Mouse (Mus musculus) limb, embryonic 14.5 days (tissue): ENCODE measurements around the gene Pbld2. TPM values are rescaled to one million over a fixed set of nuclear protein-coding genes. Genes with fewer than 3 reads are reported as not detected.

ENCODE experiments used
- ATAC-seq: fragments of 200-750 bp; cut with Nextera tagmentation; 2 replicates; pipeline ENCODE4 v1.8.0; 2017; ENCODE audit warnings: low read depth, moderate number of reproducible peaks, moderate TSS enrichment; ENCODE audit not compliant: low FRiP score
- DNase-seq: peaks from one replicate; pipeline ENCODE4 v3.0.0-alpha.2; 2015; ENCODE audit warnings: low spot score
- H3K27ac ChIP-seq: fragments of 300-500 bp; sonication (generic); replicated peaks from 2 replicates; pipeline ENCODE4 v1.5.1; 2014; ENCODE audit warnings: low read depth, mild to moderate bottlenecking, low read length, moderate library complexity, mixed read lengths
- H3K27me3 ChIP-seq: fragments of 300-500 bp; sonication (generic); 2 replicates; pipeline ENCODE4 v1.6.1; 2014; ENCODE audit warnings: low read length, mixed read lengths; ENCODE audit not compliant: control insufficient read depth, insufficient read depth
- H3K36me3 ChIP-seq: fragments of 300-500 bp; sonication (generic); 2 replicates; pipeline ENCODE4 v1.6.1; 2014; ENCODE audit warnings: mild to moderate bottlenecking, low read length, moderate library complexity, mixed read lengths; ENCODE audit not compliant: control insufficient read depth, insufficient read depth
- H3K4me1 ChIP-seq: fragments of 300-500 bp; sonication (generic); 2 replicates; pipeline ENCODE4 v1.6.1; 2014; ENCODE audit warnings: antibody characterized with exemption, low read length, mixed read lengths; ENCODE audit not compliant: control insufficient read depth, insufficient read depth
- H3K4me2 ChIP-seq: fragments of 300-500 bp; sonication (generic); replicated peaks from 2 replicates; pipeline ENCODE4 v1.6.1; 2014; ENCODE audit warnings: low read depth, mild to moderate bottlenecking, low read length, moderate library complexity; ENCODE audit not compliant: severe bottlenecking
- H3K4me3 ChIP-seq: fragments of 300-500 bp; sonication (generic); replicated peaks from 2 replicates; pipeline ENCODE4 v1.5.1; 2014; ENCODE audit warnings: low read length
- H3K9ac ChIP-seq: fragments of 300-500 bp; sonication (generic); 2 replicates; pipeline ENCODE4 v1.6.1; 2014; ENCODE audit warnings: mild to moderate bottlenecking, low read depth, low read length, moderate library complexity; ENCODE audit not compliant: severe bottlenecking
- H3K9me3 ChIP-seq: fragments of 300-500 bp; sonication (generic); 2 replicates; pipeline ENCODE4 v1.6.1; 2016; ENCODE audit warnings: low read length; ENCODE audit not compliant: control insufficient read depth
- POLR2A ChIP-seq: fragments of 200-500 bp; IDR thresholded peaks from 2 replicates; pipeline ENCODE4 v1.8.0; 2012; ENCODE audit warnings: inconsistent platforms, mild to moderate bottlenecking, moderate library complexity, borderline replicate concordance; ENCODE audit not compliant: insufficient read depth, insufficient read length; ENCODE audit errors: extremely low read depth
- WGBS: fragments of 180-500 bp; shearing (Covaris S2); extraction: QIAGEN DNeasy Blood & Tissue Kit; methylation state at CpG from one replicate; pipeline ENCODE4 v1.1.7; 2014; 5-methylcytosine and 5-hydroxymethylcytosine counted together
- polyA plus RNA-seq, 2 experiments: library from polyadenylated mRNA; depleted of rRNA in 1 of 2; stranded (reverse) in 1 of 2; unstranded in 1 of 2; fragments of >200 nt; fragmentation: Nextera tagmentation in 1 of 2; extraction: Ambion mirVana in 1 of 2; gene quantifications; 2 replicates each; pipeline versions ENCODE4 v1.2.1 to v1.2.3; 2012 to 2014

The Pbld2 gene
- polyA plus RNA-seq, 2 experiments = 0.52 to 2.1 TPM

- 65% methylated on average over 4 of the region's 4 CpGs for whole genome bisulfite sequencing
- H3K4me3 ChIP-seq = no peak overlapping the region
- no peaks in the 10 kb centered on the region for H3K27me3 ChIP-seq
- no peak overlapping the region for H3K9ac ChIP-seq
- TF ChIP-seq POLR2A = no peak
- no peak for DNase-seq
- peaks cover 11% of the 10 kb centered on the region for H3K4me1 ChIP-seq
- ATAC-seq = no peak
- H3K4me2 ChIP-seq = no peak overlapping the region
- no peaks in the 10 kb centered on the region for H3K36me3 ChIP-seq
- H3K9me3 ChIP-seq = no peaks in the 10 kb centered on the region
- H3K27ac ChIP-seq = no peak overlapping the region
Measured at GRCm38 (mm10) chr10:63028396-63028795, 4.3 kb downstream of the Pbld2 start.

GRCm38 (mm10) chr10:63032267-63032666 lies 8.2 kb downstream of the Pbld2 start:
- Histone ChIP-seq H3K36me3 (no peaks in the 10 kb centered on the region), H3K27ac (no peak overlapping the region), H3K4me3 (no peak overlapping the region), H3K9me3 (no peaks in the 10 kb centered on the region), H3K4me2 (no peak overlapping the region), H3K27me3 (no peaks in the 10 kb centered on the region), H3K4me1 (no peaks in the 10 kb centered on the region), H3K9ac (no peak overlapping the region)
- DNase-seq (no peak), ATAC-seq (no peak)
- WGBS = 74% methylated on average over 3 of the region's 3 CpGs
- TF ChIP-seq POLR2A = no peak

GRCm38 (mm10) chr10:63032956-63033355 lies 8.8 kb downstream of the Pbld2 start:
- H3K4me2 ChIP-seq = no peak overlapping the region
- no peak for DNase-seq
- H3K27me3 ChIP-seq = no peaks in the 10 kb centered on the region
- 74% methylated on average over 3 of the region's 3 CpGs for WGBS
- no peak for ATAC-seq
- TF ChIP-seq POLR2A = no peak
- H3K9ac ChIP-seq = no peak overlapping the region
- no peak overlapping the region for H3K4me3 ChIP-seq
- H3K27ac ChIP-seq = no peak overlapping the region
- no peaks in the 10 kb centered on the region for H3K4me1 ChIP-seq
- H3K36me3 ChIP-seq = no peaks in the 10 kb centered on the region
- H3K9me3 ChIP-seq = no peaks in the 10 kb centered on the region

GRCm38 (mm10) chr10:63038571-63039320 lies 14.6 kb downstream of the Pbld2 start:
- Histone ChIP-seq H3K9ac (no peak overlapping the region), H3K27me3 (no peaks in the 10 kb centered on the region), H3K4me1 (no peaks in the 10 kb centered on the region), H3K4me3 (no peak overlapping the region), H3K4me2 (no peak overlapping the region), H3K9me3 (no peaks in the 10 kb centered on the region), H3K36me3 (no peaks in the 10 kb centered on the region), H3K27ac (no peak overlapping the region)
- no peak for TF ChIP-seq POLR2A
- ATAC-seq (no peak), DNase-seq (no peak)
- WGBS = 65% methylated on average over 14 of the region's 14 CpGs

GRCm38 (mm10) chr10:63039867-63040628 lies 15.9 kb downstream of the Pbld2 start:
- H3K36me3 ChIP-seq = no peaks in the 10 kb centered on the region
- ATAC-seq (no peak), DNase-seq (no peak)
- no peaks in the 10 kb centered on the region for H3K4me1 ChIP-seq
- H3K4me3 ChIP-seq = no peak overlapping the region
- H3K27ac ChIP-seq = no peak overlapping the region
- no peaks in the 10 kb centered on the region for H3K9me3 ChIP-seq
- no peak overlapping the region for H3K9ac ChIP-seq
- 79% methylated on average over 5 of the region's 5 CpGs for WGBS
- TF ChIP-seq POLR2A = no peak
- no peaks in the 10 kb centered on the region for H3K27me3 ChIP-seq
- no peak overlapping the region for H3K4me2 ChIP-seq
